Mouse (Mus musculus) bone marrow, adult 2 months (tissue): Measurements from ENCODE around the gene Aldh3b3.

Source experiments
- CTCF ChIP-seq: fragments of 200-500 bp; IDR thresholded peaks from 2 replicates; pipeline ENCODE4 v1.5.1; 2011; ENCODE audit warnings: low read length, control low read depth; ENCODE audit not compliant: control insufficient read depth, insufficient read depth
- POLR2A ChIP-seq: fragments of 200-500 bp; IDR thresholded peaks from 2 replicates; pipeline ENCODE4 v1.6.1; 2011; ENCODE audit warnings: low read depth, mild to moderate bottlenecking, control low read depth, low read length, borderline replicate concordance; ENCODE audit not compliant: control insufficient read depth

DNA sequence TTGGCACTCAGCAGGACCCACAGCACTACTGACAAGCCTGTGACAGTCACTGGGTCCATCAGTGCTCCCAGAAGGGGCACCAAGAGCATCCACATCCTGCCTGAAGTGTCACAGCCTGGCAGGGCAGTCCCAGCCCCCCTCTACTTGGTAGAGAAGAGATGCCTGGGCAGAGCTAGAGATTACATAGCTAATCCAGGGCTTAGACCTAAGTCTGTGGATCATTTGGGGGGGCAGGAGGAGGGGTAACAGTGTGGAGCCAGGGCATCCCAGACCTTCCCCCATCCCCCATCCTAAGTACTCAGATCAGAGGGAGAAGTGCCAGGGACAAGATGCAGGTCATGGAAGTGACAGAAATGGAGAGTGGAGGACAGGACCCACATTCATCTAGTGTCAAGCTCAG is 56.4 kb downstream of the Aldh3b3 start:
- TF ChIP-seq CTCF (no peak), POLR2A (no peak)
